Mouse (Mus musculus) stomach, postnatal 0 days (tissue): ENCODE data around the gene Pdlim7. TPM values are rescaled to one million over a fixed set of nuclear protein-coding genes. Genes with fewer than 3 reads are reported as not detected.

Experiments used
- ATAC-seq: fragments of 200-750 bp; cut with Nextera tagmentation; 2 replicates; pipeline ENCODE4 v1.8.0; 2017; ENCODE audit not compliant: low FRiP score, low TSS enrichment
- DNase-seq: peaks from one replicate; pipeline ENCODE4 v3.0.0-alpha.2; 2016; ENCODE audit warnings: low spot score
- H3K27ac ChIP-seq: fragments of 300-500 bp; sonication (generic); replicated peaks from 2 replicates; pipeline ENCODE4 v1.5.1; 2014; ENCODE audit warnings: mild to moderate bottlenecking, control low read depth
- H3K27me3 ChIP-seq: fragments of 300-500 bp; sonication (generic); 2 replicates; pipeline ENCODE4 v1.6.1; 2014; ENCODE audit warnings: low read length; ENCODE audit not compliant: control insufficient read depth, insufficient read depth
- H3K36me3 ChIP-seq: fragments of 300-500 bp; sonication (generic); 2 replicates; pipeline ENCODE4 v1.6.1; 2014; ENCODE audit warnings: low read length, mixed read lengths; ENCODE audit not compliant: control insufficient read depth, insufficient read depth
- H3K4me1 ChIP-seq: fragments of 300-500 bp; sonication (generic); replicated peaks from 2 replicates; pipeline ENCODE4 v1.6.1; 2014; ENCODE audit warnings: antibody characterized with exemption; ENCODE audit not compliant: control insufficient read depth, insufficient read depth
- H3K4me2 ChIP-seq: fragments of 300-500 bp; sonication (generic); replicated peaks from 2 replicates; pipeline ENCODE4 v1.6.1; 2014; ENCODE audit warnings: low read depth, mild to moderate bottlenecking, control low read depth, moderate library complexity
- H3K4me3 ChIP-seq: fragments of 300-500 bp; sonication (generic); 2 replicates; pipeline ENCODE4 v1.5.1; 2014; ENCODE audit warnings: low read depth, low read length, control low read depth
- H3K9ac ChIP-seq: fragments of 300-500 bp; sonication (generic); 2 replicates; pipeline ENCODE4 v1.6.1; 2014; ENCODE audit warnings: mild to moderate bottlenecking, low read length, control low read depth, mixed read lengths
- H3K9me3 ChIP-seq: fragments of 300-500 bp; sonication (generic); 2 replicates; pipeline ENCODE4 v1.6.1; 2016; ENCODE audit warnings: low read length; ENCODE audit not compliant: control insufficient read depth
- CTCF ChIP-seq: IDR thresholded peaks from 2 replicates; pipeline ENCODE4 v1.5.1; 2016; ENCODE audit warnings: antibody characterized with exemption, low read depth, mild to moderate bottlenecking, moderate library complexity
- EP300 ChIP-seq: optimal IDR thresholded peaks from 2 replicates; pipeline ENCODE3; 2016; ENCODE audit warnings: antibody characterized with exemption
- WGBS: fragments of 180-500 bp; shearing (Covaris S2); extraction: QIAGEN DNeasy Blood & Tissue Kit; methylation state at CpG from one replicate; pipeline ENCODE4 v1.1.7; 2014; 5-methylcytosine and 5-hydroxymethylcytosine counted together
- polyA plus RNA-seq: library from polyadenylated mRNA; unstranded; fragments of >200 nt; fragmentation: Nextera tagmentation; extraction: Ambion mirVana; gene quantifications from 2 replicates; pipeline ENCODE4 v1.2.1, GENCODE M21; 2015

The Pdlim7 gene
- polyA plus RNA-seq, result 174 and 193 TPM in 2 replicates

GRCm38 (mm10) chr13:55513111-55513748, at the start of gene Pdlim7:
Pdlim7 (minus strand) TSS chr13:55513676.
- Histone ChIP-seq H3K9me3 (no peaks in the 10 kb centered on the region), H3K27ac (peak within 1 kb of the TSS; percentile 92), H3K36me3 (peaks cover 7% of the 10 kb centered on the region), H3K4me3 (peak within 1 kb of the TSS; percentile 90), H3K4me1 (peaks cover 14% of the 10 kb centered on the region), H3K9ac (peak within 1 kb of the TSS; percentile 93), H3K4me2 (peak within 1 kb of the TSS; percentile 68), H3K27me3 (no peaks in the 10 kb centered on the region)
- no peak for TF ChIP-seq EP300
- peak; percentile 89 for TF ChIP-seq CTCF
- DNase-seq, result peak; percentile 90
- under 1% methylated on average over 55 of the region's 55 CpGs for WGBS
- peak; percentile 62 for ATAC-seq

DNA sequence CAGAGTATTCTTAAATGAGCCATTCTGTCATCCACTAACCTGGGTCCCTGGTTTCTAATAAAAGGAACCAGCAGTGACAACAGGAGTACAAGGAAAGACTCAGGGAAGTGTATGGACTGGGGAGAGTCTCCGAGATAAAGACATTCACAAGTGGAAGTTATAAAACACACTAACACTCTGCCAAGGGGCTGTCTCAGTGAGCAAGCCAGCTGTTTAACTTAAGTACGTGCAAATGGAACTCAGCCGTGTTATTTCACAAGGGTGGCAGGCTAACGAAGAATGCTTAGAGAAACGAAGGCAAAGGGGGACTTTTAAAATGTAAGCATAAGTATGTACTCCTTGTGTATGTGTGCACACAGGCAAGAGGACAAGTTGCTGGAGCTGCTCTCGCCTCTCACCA, 44.0 kb upstream of the Pdlim7 start:
- Histone ChIP-seq H3K9me3 (no peaks in the 10 kb centered on the region), H3K4me2 (no peak overlapping the region), H3K4me1 (no peaks in the 10 kb centered on the region), H3K36me3 (peaks cover 19% of the 10 kb centered on the region; the same call in 1 of the 2 replicates), H3K9ac (no peak overlapping the region), H3K27ac (no peak overlapping the region), H3K27me3 (no peaks in the 10 kb centered on the region), H3K4me3 (no peak overlapping the region)
- WGBS, result 72% methylated on average over 6 of the region's 6 CpGs
- no peak for TF ChIP-seq EP300
- DNase-seq, result no peak
- no peak for ATAC-seq

DNA sequence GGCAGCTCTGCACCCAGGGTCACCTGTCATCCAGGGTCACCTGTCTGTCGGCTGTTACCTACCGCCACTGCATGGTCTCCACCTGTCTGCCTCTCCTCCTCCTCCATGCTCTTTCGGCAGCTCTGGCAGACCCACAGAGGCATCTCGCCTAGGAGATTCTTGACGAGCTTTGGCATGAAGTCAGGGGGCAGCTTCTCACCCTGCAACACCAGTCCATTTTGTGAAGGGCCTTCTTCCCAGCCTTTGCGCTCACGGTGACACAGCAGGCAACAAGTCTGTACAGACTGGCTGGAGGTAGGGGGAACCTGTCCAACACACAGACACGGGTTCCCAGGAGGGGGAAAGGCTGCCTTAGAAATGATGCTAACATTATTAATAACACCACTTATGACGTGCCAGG, 42.4 kb upstream of the Pdlim7 start:
- no peaks in the 10 kb centered on the region for H3K4me1 ChIP-seq
- H3K36me3 ChIP-seq, result peaks cover 21% of the 10 kb centered on the region; the same call in 1 of the 2 replicates
- no peak overlapping the region for H3K4me3 ChIP-seq
- DNase-seq (no peak), ATAC-seq (no peak)
- no peak overlapping the region for H3K27ac ChIP-seq
- 84% methylated on average over 9 of the region's 9 CpGs for WGBS
- H3K4me2 ChIP-seq, result no peak overlapping the region
- no peak overlapping the region for H3K9ac ChIP-seq
- no peaks in the 10 kb centered on the region for H3K27me3 ChIP-seq
- TF ChIP-seq EP300, result no peak
- H3K9me3 ChIP-seq, result no peaks in the 10 kb centered on the region

- H3K9me3 ChIP-seq, result no peaks in the 10 kb centered on the region
These were observed 35.6 kb upstream of the Pdlim7 start for GRCm38 (mm10) chr13:55549061-55549460.

DNA sequence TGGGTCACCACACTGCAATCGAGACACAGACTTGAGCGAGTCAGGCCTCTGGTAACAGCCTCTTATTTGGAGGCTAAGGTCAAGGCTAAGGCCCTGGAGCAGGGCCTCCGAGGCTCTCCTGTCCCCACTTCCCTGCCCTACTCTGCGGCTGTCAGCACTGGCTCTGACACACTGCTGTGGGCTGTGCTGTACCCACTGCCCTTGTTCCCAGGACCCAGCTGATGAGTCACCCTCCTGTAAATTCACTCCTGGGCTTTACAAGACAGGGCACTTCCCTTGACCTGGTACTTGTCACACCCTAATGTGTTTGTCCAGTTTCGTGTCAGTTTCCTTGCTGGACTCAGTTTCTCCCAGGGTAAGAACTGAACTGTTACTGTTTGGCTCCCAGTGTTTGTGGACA, 35.0 kb upstream of the Pdlim7 start:
- no peaks in the 10 kb centered on the region for H3K27me3 ChIP-seq
- WGBS, result 80% methylated on average over 5 of the region's 5 CpGs
- H3K9ac ChIP-seq, result no peak overlapping the region
- H3K9me3 ChIP-seq, result no peaks in the 10 kb centered on the region
- H3K4me2 ChIP-seq, result no peak overlapping the region
- TF ChIP-seq EP300 (no peak), CTCF (no peak)
- DNase-seq (no peak), ATAC-seq (peak; percentile 38; the same call in 1 of the 2 replicates)
- H3K4me3 ChIP-seq, result no peak overlapping the region
- H3K27ac ChIP-seq, result no peak overlapping the region
- H3K4me1 ChIP-seq, result no peaks in the 10 kb centered on the region
- peaks cover 28% of the 10 kb centered on the region for H3K36me3 ChIP-seq

More at GRCm38 (mm10) chr13:55549061-55549460, 35.6 kb upstream of the Pdlim7 start:
- TF ChIP-seq CTCF, result no peak
- no peak for TF ChIP-seq EP300
- no peak overlapping the region for H3K4me3 ChIP-seq
- no peak overlapping the region for H3K4me2 ChIP-seq
- no peaks in the 10 kb centered on the region for H3K27me3 ChIP-seq
- H3K4me1 ChIP-seq, result no peaks in the 10 kb centered on the region
- WGBS, result 93% methylated on average over 15 of the region's 15 CpGs
- peaks cover 27% of the 10 kb centered on the region; the same call in 1 of the 2 replicates for H3K36me3 ChIP-seq
- no peak for DNase-seq
- no peak overlapping the region for H3K9ac ChIP-seq
- ATAC-seq, result peak; percentile 28; the same call in 1 of the 2 replicates
- H3K27ac ChIP-seq, result no peak overlapping the region

GRCm38 (mm10) chr13:55547916-55548315, 34.4 kb upstream of the Pdlim7 start:
- Histone ChIP-seq H3K36me3 (peaks cover 31% of the 10 kb centered on the region), H3K4me2 (no peak overlapping the region), H3K9me3 (no peaks in the 10 kb centered on the region), H3K4me1 (no peaks in the 10 kb centered on the region), H3K27me3 (no peaks in the 10 kb centered on the region), H3K27ac (no peak overlapping the region), H3K9ac (no peak overlapping the region), H3K4me3 (no peak overlapping the region)
- TF ChIP-seq EP300 (no peak), CTCF (no peak)
- no peak for DNase-seq
- no peak for ATAC-seq
- WGBS, result 93% methylated on average over 2 of the region's 2 CpGs
